Mouse (Mus musculus) CH12.LX (cell line): ENCODE results near the gene Pik3c2b.

Source experiments
- CHD2 ChIP-seq: IDR thresholded peaks from 2 replicates; pipeline ENCODE4 v1.6.1; 2011; ENCODE audit warnings: low read length, improper control_type of control experiment
- CTCF ChIP-seq, 2 experiments: IDR thresholded peaks in 1 of 2; conservative IDR thresholded peaks in 1 of 2; 2 replicates each; pipeline ENCODE4 v1.5.1; 2011 to 2012; ENCODE audit warnings: low read depth in 2 of 2, low read length in 2 of 2, improper control_type of control experiment in 1 of 2, inconsistent platforms in 1 of 2, mild to moderate bottlenecking in 1 of 2, moderate library complexity in 1 of 2
- MAX ChIP-seq: IDR thresholded peaks from 2 replicates; pipeline ENCODE4 v1.6.1; 2011; ENCODE audit warnings: low read length, improper control_type of control experiment
- MYC ChIP-seq: IDR thresholded peaks from 2 replicates; pipeline ENCODE4 v1.6.1; 2011; ENCODE audit warnings: low read depth, mild to moderate bottlenecking, improper control_type of control experiment, low read length
- NRF1 ChIP-seq: IDR thresholded peaks from 2 replicates; pipeline ENCODE4 v1.6.1; 2014; ENCODE audit warnings: low read depth, mild to moderate bottlenecking, inconsistent platforms, low read length, improper control_type of control experiment, moderate library complexity
- POLR2A ChIP-seq: IDR thresholded peaks from 2 replicates; pipeline ENCODE4 v1.6.1; 2011; ENCODE audit warnings: low read depth, mild to moderate bottlenecking, improper control_type of control experiment, low read length
- POLR2AphosphoS2 ChIP-seq: IDR thresholded peaks from 2 replicates; pipeline ENCODE4 v1.6.1; 2011; ENCODE audit warnings: low read depth, low read length, improper control_type of control experiment
- SMC3 ChIP-seq: IDR thresholded peaks from 2 replicates; pipeline ENCODE4 v1.6.1; 2011; ENCODE audit warnings: low read depth, low read length, improper control_type of control experiment
- TCF12 ChIP-seq: IDR thresholded peaks from 2 replicates; pipeline ENCODE4 v1.6.1; 2014; ENCODE audit warnings: low read depth, mild to moderate bottlenecking, inconsistent platforms, low read length, improper control_type of control experiment
- ZNF384 ChIP-seq: IDR thresholded peaks from 2 replicates; pipeline ENCODE4 v1.6.1; 2012; ENCODE audit warnings: low read depth, low read length, improper control_type of control experiment, inconsistent platforms

DNA sequence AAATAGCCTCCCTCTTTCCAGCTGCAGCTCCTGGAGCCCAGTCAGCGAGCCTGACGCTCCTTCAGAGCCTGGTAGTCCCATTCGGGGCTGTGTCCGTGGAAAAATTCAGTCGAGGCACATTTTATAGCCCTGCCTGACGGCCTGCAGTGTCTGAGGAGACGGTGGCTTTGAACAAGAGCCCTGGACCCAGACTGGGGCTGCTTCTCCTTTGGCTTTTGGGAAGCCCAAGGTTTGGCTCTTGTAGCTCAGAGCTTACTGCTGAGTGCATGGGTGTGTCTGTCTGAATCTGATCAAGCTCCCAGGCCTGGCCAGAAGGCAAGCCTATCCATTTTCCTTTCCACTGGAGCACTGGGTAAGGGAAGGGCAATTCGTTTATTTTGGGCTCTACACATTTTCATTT lies 2.1 kb downstream of the Pik3c2b start:
- TF ChIP-seq MAX, result no peak
- TF ChIP-seq MYC, result no peak
- TF ChIP-seq POLR2A, result no peak
- no peak for TF ChIP-seq CTCF (conservative IDR thresholded peaks at IDR 0.05 in 1 of 2, IDR thresholded peaks at IDR 0.05 in 1 of 2; ENCODE audit: low read depth in 2 of 2, low read length in 2 of 2)
- TF ChIP-seq NRF1, result no peak
- no peak for TF ChIP-seq TCF12
- no peak for TF ChIP-seq ZNF384
- no peak for TF ChIP-seq CHD2
- no peak for TF ChIP-seq SMC3
- no peak for TF ChIP-seq POLR2AphosphoS2
